Mouse (Mus musculus) mesoderm, embryonic 11.5 days (tissue): ENCODE measurements around the gene Trappc4.
"Not testable (repeated sequence)": the region's sequence is repeated elsewhere in the genome, so short reads cannot be mapped to it uniquely, and the experiment has no call there.

Experiments
- DNase-seq: peaks from one replicate; pipeline ENCODE4 v3.0.0-alpha.2; 2012; ENCODE audit warnings: low read depth, low spot score

Gene Trappc4

DNA sequence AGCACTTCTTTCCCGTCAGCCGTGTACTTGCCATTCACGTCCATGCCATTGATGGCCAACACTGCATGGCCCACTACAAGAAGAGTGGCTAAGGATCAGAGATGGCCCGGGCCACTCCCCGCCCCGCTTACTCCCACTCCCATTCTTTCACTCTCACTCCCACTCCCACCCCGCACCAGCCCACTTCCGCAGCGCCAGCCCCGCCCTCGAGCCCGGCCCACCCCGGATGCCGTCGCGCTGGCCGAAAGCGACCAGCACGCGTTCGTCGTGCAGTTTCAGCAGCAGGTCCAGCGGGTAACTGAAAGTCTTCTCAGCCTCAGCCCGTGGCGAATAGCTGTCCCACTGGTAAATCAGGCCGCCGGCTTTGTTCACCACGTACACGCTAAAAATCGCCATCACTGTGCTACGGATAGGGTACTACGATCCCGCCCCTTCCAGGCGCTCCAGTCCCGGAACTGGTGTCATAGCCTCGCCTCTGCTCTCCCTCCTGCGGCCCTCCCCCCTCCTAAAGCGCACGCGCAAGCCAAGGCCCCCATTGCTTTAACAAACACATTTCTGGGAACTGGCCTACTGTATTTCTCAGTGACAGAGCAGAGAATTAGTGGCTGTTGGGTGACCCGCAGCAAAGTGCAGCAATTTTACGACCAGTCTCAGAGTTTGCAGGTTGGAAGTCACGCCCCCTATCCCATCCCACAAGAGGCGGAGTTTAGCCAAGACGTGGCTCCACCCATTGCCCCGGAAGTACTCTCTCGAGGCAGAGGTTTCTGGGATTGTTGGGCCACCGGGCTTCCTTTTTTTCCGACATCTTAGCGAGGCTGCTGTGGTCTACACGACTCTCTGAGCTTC, at the start of gene Trappc4, which contains the start of gene Rps25:
Gene Trappc4, minus strand, starts transcription at position 695 of the 846 bp plus-strand sequence.
Gene Rps25, plus strand, starts transcription at position 234 of the 846 bp plus-strand sequence.
- DNase-seq: peak; percentile 95

DNA sequence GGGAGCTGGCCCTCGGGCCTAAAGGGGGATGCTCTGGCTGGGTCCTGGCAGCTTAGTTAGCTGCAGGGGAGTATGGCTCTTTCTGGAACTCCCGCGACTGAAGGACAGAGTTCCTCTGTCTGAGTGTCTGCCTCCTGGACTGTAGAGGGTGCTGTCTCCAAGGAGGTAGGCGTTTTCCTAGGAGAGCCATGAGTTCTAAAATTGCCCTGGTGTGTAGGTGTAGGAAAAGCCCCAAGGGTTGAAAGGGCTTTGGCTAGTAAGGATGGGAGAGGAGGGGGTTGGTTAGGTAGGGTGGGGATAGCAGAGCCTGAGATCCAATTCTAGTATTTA, 47.5 kb upstream of the Trappc4 start, which contains the start of gene Upk2:
Gene Upk2, minus strand, starts transcription at position 86 of the 330 bp plus-strand sequence.
- DNase-seq: no peak

DNA sequence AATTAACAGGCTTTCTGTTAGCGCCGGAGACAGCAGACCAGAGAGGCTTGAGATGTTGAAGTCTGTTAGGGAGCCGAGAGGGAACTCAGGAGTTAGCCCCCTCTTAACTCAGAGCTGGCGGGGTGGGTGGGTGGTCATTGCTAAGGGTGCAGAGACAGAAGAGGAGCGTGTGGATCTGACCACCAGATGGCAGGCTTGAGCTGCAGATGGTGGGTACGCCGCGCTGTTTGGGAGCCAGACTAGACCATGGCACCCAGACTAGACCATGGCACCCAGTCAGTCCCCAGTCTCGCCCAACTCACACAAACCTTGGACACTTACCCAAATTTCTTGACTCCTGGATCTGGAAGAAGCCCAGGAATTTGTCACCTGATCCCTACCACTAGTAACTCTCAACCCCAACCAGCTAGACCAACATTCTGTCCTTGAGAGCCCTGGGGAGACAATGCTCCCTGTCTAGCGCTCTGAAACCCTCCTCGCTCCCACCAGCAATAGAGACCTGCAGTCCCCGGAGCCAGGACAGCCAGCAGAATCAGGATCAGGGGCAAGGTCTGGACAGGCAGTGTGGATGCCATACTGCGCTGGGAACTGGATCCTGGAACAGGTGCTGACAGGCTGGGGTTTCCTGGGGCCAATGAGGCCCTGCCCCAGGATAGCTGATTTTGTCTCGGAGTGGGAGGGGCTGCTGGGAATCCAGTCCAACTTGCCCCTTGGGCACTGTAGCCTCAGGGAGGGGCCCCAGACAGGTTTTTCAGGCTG, 46.9 kb upstream of the Trappc4 start:
- peak; percentile 87 for DNase-seq

DNA sequence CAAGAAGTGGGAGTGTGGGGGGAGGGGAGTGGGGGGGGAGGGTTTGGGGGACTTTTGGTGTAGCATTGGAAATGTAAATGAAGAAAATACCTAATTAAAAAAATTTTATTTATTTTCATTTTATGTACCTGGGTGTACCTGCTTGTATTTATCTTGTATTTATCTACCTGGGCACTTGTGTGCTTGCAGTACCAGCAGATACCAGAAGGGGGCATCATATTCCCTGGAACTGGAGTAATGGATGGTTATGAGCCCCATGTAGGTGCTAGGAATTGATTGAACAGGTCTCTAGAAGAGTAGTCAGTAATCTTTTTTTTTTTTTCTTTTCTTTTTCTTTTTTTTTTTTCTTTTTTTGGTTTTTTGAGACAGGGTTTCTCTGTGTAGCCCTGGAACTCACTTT, 43.0 kb upstream of the Trappc4 start:
- no peak for DNase-seq

DNA sequence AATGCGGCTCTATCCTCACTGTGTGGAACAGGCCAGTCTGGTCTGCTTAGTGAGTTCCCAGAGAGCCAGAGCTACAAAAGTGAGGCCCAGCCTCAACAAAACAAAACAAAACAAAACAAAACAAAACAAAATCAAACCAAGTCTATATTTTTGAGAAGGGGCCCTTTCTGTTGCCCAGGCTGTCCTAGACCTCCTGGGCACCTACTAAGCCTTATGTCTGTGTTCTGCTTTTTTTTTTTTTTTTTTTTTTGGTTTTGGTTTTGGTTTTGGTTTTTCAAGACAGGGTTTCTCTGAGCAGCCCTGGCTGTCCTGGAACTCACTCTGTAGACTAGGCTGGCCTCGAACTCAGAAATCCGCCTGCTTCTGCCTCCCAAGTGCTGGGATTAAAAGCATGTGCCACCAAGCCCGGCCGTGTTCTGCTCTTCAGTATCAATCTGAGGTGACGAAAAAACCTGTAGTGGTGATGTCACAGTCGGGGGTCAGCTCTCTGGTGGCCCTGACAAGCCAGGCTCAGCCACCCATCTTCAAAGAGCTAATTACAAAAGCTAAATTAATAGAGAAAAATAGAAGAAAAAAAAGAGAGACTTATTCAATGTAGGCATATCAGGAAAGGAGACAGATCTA, 37.1 kb upstream of the Trappc4 start:
- DNase-seq: not testable (repeated sequence)

DNA sequence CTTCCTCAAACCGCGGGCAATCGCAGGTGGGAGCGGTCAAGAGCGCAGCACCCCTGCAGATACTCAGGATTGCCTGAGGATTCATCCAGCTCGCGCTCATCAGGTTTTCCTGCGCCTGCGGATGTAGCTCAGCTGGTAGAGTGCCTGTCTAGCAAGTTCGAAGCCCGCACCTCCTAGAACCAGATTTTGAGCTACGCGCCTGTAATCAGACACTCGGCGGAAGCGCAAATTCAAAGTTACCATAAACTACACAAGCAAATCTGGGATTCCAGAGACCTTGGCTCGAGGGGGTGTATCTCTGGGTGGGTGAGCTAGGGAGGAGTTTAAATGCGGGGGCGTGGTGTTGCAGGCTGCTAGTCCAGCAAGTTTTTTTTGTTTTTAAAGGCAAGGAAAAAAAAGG, 33.6 kb upstream of the Trappc4 start, which contains the start of gene Foxr1:
Gene Foxr1, minus strand, starts transcription at position 176 of the 400 bp plus-strand sequence.
- DNase-seq: no peak

DNA sequence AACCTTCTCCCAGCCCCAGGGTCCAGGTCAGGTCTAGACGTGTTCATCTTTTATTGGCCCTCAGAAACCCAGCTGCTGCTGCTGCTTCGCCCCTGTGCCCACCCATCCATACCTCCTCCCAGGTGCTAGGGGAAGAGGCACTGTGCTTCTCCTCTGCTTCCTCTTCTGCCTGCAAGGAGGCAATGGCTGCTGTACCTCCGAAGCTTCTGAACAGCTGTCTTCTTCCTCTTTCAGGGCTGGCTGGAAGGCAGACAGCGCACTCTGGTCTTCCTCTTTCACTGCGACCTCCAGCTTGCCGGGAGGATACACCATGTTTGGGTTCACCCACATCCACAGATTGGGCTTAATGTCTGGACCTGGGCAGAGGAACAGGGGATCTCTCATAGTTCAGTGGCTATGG, 28.3 kb upstream of the Trappc4 start:
- no peak for DNase-seq

DNA sequence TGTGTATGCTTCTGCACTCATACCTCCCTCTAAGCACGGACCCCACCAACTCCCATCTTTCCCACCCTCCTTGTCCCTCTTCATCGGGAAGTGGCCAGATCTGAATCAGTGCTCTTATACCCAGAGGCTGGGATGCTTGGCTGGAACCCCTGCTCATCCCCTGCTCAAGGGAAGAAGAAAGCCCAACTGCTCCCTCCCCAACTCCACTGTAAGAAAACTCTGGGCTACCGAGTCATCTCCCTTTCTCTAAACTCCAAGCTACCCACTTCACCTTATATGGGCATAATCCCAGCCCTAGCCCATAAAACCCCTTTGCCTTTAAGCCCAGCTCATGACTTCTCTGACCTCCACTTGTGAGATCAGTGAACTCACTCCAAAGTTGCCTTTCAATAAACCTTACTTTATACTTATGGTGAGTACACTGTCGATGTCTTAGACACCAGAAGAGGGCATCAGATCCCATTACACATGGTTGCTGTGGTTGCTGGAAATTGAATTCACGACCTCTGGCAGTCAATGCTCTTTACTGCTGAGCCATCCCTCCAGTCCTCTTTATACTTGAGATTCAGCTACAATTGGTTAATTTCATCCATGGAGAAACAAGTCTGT, 25.3 kb upstream of the Trappc4 start:
- no peak for DNase-seq

DNA sequence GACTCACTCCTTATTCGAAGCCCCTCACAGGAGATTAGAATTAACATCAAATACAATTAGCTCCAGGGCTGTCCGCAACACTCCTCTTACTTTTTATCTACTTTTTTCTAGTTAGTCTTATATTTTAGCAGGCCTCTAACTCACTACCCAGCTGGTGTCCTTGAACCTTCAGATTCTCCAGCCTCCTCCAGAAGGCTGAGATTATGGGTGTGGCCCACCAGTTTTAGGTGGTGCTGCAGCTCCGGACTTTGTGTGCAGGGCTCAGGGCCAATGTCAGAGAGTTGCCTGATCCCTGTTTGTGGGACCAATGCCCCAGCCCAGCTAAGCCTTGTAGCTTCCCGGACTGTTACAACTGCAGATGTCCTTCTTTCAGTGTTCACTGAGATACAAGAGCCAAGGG, 16.2 kb upstream of the Trappc4 start:
- no peak for DNase-seq

DNA sequence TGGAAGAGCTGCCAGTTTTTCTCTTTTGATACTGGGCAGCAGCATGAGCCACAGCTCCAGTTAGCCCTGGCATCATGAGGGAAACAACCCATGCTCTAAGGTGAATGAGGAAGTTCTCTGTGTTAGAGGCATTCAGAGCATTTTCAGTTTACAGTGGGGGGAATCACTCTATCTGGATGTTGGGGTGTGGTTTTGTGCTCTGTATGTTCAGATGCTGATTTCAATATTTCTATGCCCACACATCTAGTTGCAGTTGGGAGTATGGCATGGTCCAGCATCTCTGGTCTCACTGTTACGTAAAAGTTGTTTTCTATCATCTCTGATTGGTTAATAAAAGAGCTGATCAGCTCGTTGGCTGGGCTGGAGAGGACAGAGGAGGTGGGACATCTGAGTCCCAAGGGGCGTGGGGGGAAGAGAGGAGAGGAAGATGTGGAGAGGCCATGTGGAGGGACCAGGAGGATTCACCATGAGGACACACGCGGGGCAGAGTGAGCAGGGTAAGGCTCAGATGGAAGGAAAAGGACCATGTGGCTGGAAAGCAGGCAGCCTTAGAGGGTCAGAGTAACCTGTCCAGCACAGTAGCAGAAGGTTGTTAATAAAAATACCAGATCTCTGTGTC, 13.0 kb upstream of the Trappc4 start:
- no peak for DNase-seq

DNA sequence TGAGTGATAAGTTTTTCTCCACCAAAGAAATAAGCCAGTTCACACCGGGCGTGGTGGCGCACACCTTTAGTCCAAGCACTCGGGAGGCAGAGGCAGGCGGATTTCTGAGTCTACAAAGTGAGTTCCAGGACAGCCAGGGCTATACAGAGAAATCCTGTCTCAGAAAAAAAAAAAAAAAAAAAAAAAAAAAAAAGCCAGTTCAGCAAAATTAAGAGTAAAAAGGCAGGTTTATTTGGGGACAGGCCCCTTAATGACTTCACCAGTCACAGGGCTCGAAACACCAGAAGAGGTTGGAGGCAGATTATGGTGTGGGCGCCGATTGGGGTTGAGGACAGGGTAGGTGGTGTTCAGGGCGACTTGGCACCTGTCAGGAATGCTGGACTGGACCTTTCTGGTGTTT, 12.3 kb upstream of the Trappc4 start:
- DNase-seq: not testable (repeated sequence)

DNA sequence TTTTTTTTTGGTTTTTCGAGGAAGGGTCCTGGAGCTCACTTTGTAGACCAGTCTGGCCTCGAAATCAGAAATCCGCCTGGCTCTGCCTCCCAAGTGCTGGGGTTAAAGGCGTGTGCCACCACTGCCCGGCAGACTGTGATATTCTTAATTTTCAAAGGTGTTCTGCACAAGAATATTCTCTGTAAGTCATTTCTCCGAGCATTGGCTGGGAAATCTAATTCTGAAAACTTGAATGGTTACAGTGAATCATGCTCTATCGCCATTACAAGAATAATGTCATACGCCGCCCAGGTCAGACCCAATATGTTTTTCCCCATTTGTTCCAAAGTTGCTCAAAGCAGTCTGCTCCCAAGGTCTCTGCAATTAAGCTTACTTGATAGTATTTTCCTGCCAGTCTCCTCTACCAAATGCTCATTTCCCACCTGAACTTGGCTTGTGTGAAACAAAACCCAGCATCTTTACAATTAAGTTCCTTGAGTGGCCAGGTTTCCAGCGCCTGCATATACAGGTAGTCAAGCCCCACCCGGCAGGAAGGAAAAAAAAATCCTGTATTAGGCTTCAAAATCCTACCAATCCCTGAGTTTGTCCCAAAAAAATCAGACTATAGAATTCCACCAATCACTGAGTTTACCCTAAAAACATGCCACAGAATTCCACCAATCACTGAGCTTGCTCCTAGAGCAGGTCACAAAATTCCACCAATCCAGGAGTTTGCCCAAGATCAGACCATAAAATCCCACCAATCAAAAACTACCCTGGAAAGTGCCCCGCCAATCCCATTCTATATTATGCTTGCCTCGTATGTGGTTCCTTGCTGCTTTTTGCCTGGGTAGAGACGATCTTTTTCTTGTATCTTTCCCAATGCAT, 11.4 kb upstream of the Trappc4 start, which contains the start of gene Ccdc84:
Gene Ccdc84, minus strand, starts transcription at position 51 of the 867 bp plus-strand sequence.
- no peak for DNase-seq

DNA sequence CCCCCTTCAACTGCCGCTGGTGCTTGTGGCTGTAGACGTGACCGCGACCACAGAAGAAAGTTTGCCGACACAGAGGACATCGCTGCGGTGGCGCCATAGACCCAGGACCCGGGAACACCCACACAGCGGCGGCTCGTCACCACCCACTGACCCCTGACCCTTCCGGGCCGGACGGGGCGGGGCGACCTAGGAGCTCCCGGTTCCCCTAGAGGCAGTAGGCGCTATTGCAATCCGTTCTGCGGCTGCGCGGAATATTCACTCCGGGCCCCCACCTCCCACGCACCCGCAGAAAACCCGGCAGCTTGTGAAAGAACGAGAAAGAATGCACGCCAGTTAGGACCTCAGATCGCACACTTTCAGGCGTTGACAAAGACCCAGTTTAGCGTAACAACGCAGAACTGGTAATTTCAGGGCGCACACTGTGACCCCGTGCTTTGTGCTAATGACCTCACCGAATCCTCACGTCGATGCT, 10.5 kb upstream of the Trappc4 start:
- DNase-seq: peak; percentile 93

DNA sequence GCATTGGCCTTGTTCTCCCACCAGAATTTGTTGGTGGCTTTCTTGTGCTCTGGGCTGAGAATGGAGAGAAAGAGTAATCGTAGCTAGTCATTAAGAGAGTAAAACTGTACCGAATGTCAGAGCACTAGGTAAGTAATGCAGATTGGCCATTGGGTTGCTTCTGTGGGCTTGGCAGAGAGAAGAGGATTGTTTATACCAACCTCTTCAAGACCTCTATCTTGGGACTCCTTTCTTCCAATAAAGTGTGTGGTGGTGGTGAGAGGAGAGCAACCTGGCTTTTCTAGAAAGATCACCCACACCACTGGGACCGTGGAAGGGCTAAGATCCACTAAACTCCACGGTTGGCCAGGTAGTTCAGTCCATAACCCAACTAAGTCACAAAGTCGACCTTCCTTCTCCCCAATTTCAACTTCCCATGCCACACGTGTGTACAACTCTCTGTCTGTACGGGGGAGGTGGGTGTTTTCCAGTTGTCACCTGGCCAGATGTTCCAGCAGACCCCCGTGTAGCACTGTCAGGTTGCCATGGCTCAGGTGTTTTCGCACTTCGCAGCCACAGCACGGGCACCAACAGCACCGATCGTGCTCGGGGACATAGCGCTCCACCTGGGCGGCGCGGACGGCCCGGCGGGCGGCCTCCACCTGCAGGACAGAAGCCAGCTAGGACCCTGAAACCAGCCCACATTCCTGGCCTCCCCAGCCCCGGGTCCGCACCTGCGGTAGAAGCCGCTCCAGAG, 9.9 kb upstream of the Trappc4 start:
- DNase-seq: no peak

DNA sequence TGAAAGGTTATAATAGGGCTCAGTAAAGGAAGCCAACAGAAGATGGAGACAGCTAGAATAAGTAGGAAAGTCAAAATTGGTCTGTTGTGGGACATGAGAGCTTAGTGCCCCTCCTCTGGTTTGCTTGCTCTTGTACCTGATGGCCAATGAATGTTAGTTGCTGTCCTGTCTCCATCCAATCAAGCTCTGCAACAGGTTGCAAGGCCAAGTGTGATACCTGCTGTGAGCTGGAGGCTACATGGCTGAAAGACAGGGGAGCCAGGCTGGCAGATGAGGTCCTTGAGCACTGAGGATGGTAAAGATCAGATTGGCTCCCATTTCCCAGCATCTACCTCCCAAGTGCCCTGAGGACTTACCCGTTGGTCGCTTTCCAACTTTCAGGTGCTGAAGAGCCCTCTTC, 5.4 kb upstream of the Trappc4 start:
- no peak for DNase-seq

DNA sequence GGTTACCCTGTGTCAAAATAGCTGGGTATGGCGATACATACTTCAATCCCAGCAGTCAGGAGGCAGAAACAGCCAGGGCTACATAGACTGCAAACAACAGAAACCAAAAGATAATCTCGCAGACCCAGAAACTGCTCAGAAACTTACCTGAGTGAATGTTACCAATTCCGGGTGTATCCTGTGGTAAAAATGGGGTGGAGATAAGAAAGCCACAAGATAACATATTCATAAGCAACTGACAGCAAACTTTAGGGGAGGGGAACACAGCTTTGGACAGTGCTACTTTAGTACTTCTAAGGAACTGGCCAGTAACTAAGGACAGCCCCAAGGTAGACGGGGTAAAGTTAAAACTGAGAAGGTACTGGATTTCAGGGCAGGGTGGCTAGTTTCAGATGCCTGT, 4.9 kb upstream of the Trappc4 start:
- DNase-seq: no peak

DNA sequence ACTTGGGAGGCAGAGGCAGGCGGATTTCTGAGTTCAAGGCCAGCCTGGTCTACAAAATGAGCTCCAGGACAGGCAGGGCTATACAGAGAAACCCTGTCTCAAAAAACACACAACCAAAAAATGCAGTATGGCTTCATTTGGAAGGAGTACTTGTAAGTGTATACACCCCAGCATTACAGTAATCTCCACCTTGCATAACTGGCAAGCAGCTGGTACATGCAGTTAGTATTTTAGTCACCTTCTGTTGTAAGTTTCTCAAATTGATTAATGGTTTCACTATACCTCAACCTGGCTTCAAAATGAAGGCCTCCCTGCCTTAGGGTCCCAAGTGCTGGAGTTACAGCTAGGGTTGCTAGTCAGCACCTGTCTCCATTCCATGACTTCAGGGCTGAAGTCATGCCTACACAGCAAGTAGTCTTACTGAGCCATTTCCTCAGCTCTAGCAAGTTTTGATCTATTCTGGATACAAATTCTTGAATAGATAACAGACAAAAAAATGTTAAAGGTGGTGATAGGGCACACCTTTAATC, 4.3 kb upstream of the Trappc4 start:
- DNase-seq: no peak

DNA sequence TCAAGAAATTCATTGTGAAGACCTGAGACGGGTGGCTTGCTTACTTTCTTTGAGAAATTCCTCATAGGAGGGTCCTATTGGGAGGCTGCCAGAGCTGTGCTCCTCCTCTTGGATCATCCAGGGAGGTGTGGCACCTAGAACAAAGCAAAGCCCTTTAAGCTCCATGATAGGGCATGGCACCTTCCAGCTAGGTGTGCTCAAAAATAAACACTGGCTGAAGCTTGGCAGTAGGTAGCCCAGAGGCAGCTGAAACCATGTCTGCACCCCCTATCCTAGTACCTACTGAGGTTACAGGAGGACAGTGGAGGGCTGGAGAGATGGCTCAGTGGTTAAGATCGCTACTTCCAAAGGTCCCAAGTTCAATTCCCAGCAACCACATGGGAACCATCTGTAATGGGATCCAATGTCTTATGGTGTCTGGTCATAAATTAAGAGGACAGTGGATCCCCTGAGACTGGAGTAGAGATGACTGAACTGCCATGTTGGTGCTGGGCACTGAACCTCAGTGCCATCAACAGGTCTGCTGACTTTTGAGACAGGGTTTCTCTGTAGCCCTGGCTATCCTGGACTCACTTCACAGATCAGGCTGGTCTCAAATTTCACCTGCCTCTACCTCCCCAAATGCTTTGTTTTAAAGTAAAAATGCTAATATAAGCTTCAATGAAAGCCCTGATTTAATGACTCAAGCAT, 3.4 kb upstream of the Trappc4 start:
- no peak for DNase-seq

DNA sequence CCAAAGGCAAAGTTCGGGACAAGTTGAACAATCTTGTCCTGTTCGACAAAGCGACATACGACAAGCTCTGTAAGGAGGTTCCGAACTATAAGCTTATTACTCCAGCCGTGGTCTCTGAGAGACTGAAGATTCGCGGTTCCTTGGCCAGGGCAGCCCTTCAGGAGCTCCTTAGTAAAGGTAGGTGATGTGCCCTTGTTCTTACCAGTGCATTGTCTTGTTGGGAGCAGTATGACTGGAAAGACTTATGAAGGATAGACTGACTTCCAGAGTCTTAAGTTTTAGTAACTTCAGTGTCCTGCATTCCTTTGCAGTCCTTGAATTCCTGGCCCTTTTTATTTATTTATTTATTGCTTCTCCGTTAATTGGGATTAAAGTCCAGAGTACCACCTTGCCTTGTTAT, 1.3 kb upstream of the Trappc4 start:
- not testable (repeated sequence) for DNase-seq
